Mouse (Mus musculus) kidney, adult 2 months (tissue): ENCODE results near the gene Snrnp27.

Experiments used
- CTCF ChIP-seq: fragments of 200-500 bp; conservative IDR thresholded peaks from 2 replicates; pipeline ENCODE4 v1.5.1; 2011; ENCODE audit warnings: low read depth, mild to moderate bottlenecking, control low read depth, low read length, moderate library complexity, mixed read lengths; ENCODE audit not compliant: insufficient read depth, insufficient read length
- POLR2A ChIP-seq: fragments of 200-500 bp; IDR thresholded peaks from one replicate; pipeline ENCODE4 v1.6.1; 2011; ENCODE audit warnings: low read depth, low read length, control low read depth

- TF ChIP-seq POLR2A (no peak), CTCF (no peak)
Measured at GRCm38 (mm10) chr6:86678341-86678740, 6.0 kb downstream of the Snrnp27 start.
